Mouse (Mus musculus) intestine, postnatal 0 days (tissue): Measurements from ENCODE around the gene Tmprss13. TPM values are rescaled to one million over a fixed set of nuclear protein-coding genes. Genes with fewer than 3 reads are reported as not detected.

Source experiments
- ATAC-seq: fragments of 200-750 bp; cut with Nextera tagmentation; 2 replicates; pipeline ENCODE4 v1.8.0; 2017; ENCODE audit warnings: mild to moderate bottlenecking, moderate TSS enrichment, moderate library complexity
- H3K27ac ChIP-seq: fragments of 300-500 bp; sonication (generic); 2 replicates; pipeline ENCODE4 v1.5.1; 2014; ENCODE audit warnings: mild to moderate bottlenecking, low read depth, low read length, moderate library complexity
- H3K27me3 ChIP-seq: fragments of 300-500 bp; sonication (generic); replicated peaks from 2 replicates; pipeline ENCODE4 v1.6.1; 2014; ENCODE audit warnings: low read length, mixed read lengths; ENCODE audit not compliant: control insufficient read depth, insufficient read depth
- H3K36me3 ChIP-seq: fragments of 300-500 bp; sonication (generic); 2 replicates; pipeline ENCODE4 v1.6.1; 2014; ENCODE audit warnings: mild to moderate bottlenecking, moderate library complexity; ENCODE audit not compliant: control insufficient read depth, insufficient read depth
- H3K4me1 ChIP-seq: fragments of 300-500 bp; sonication (generic); replicated peaks from 2 replicates; pipeline ENCODE4 v1.6.1; 2014; ENCODE audit warnings: antibody characterized with exemption, low read length, mixed read lengths; ENCODE audit not compliant: control insufficient read depth, insufficient read depth
- H3K4me2 ChIP-seq: fragments of 300-500 bp; sonication (generic); replicated peaks from 2 replicates; pipeline ENCODE4 v1.6.1; 2014; ENCODE audit warnings: low read depth, mild to moderate bottlenecking, moderate library complexity
- H3K4me3 ChIP-seq: fragments of 300-500 bp; sonication (generic); 2 replicates; pipeline ENCODE4 v1.5.1; 2014; ENCODE audit warnings: low read depth, low read length
- H3K9ac ChIP-seq: fragments of 300-500 bp; sonication (generic); 2 replicates; pipeline ENCODE4 v1.6.1; 2014; ENCODE audit warnings: mild to moderate bottlenecking, low read depth, low read length
- H3K9me3 ChIP-seq: fragments of 300-500 bp; sonication (generic); 2 replicates; pipeline ENCODE4 v1.6.1; 2016; ENCODE audit warnings: mixed run types; ENCODE audit not compliant: control insufficient read depth
- CTCF ChIP-seq: sonication (generic); IDR thresholded peaks from 2 replicates; pipeline ENCODE4 v1.5.1; 2016; ENCODE audit warnings: low read depth, mild to moderate bottlenecking, control low read depth, antibody characterized with exemption, moderate library complexity
- WGBS: fragments of 180-500 bp; shearing (Covaris S2); extraction: QIAGEN DNeasy Blood & Tissue Kit; methylation state at CpG from one replicate; pipeline ENCODE4 v1.1.7; 2014; 5-methylcytosine and 5-hydroxymethylcytosine counted together
- polyA plus RNA-seq: library from polyadenylated mRNA; unstranded; fragments of >200 nt; fragmentation: Nextera tagmentation; extraction: Ambion mirVana; gene quantifications from 2 replicates; pipeline ENCODE4 v1.2.1, GENCODE M21; 2015

Gene Tmprss13
- polyA plus RNA-seq, 1 experiment from 2014 or later = 0.04 TPM

GRCm38 (mm10) chr9:45321946-45322430 is 3.1 kb downstream of the Tmprss13 start:
- no peak for ATAC-seq
- H3K4me2 ChIP-seq = no peak overlapping the region
- no peak overlapping the region for H3K27ac ChIP-seq
- no peaks in the 10 kb centered on the region for H3K27me3 ChIP-seq
- H3K4me3 ChIP-seq = no peak overlapping the region
- 77% methylated on average over 4 of the region's 4 CpGs for WGBS
- H3K9ac ChIP-seq = no peak overlapping the region
- no peaks in the 10 kb centered on the region for H3K9me3 ChIP-seq
- no peak for TF ChIP-seq CTCF
- no peaks in the 10 kb centered on the region for H3K4me1 ChIP-seq
- H3K36me3 ChIP-seq = no peaks in the 10 kb centered on the region

GRCm38 (mm10) chr9:45326390-45326789 is 7.5 kb downstream of the Tmprss13 start:
- no peak for ATAC-seq
- no peak overlapping the region for H3K27ac ChIP-seq
- H3K9me3 ChIP-seq = no peaks in the 10 kb centered on the region
- WGBS = 73% methylated on average over 9 of the region's 9 CpGs
- TF ChIP-seq CTCF = no peak
- H3K4me3 ChIP-seq = no peak overlapping the region
- no peak overlapping the region for H3K9ac ChIP-seq
- no peaks in the 10 kb centered on the region for H3K27me3 ChIP-seq
- no peak overlapping the region for H3K4me2 ChIP-seq
- no peaks in the 10 kb centered on the region for H3K36me3 ChIP-seq
- H3K4me1 ChIP-seq = no peaks in the 10 kb centered on the region

GRCm38 (mm10) chr9:45328263-45328662 is 9.4 kb downstream of the Tmprss13 start:
- no peak for ATAC-seq
- Histone ChIP-seq H3K27me3 (no peaks in the 10 kb centered on the region), H3K4me3 (no peak overlapping the region), H3K9ac (no peak overlapping the region), H3K4me2 (no peak overlapping the region), H3K27ac (no peak overlapping the region), H3K36me3 (no peaks in the 10 kb centered on the region), H3K9me3 (no peaks in the 10 kb centered on the region), H3K4me1 (no peaks in the 10 kb centered on the region)
- 79% methylated on average over 4 of the region's 4 CpGs for WGBS
- TF ChIP-seq CTCF = no peak

GRCm38 (mm10) chr9:45329577-45329976 is 10.7 kb downstream of the Tmprss13 start:
- Histone ChIP-seq H3K9ac (no peak overlapping the region), H3K36me3 (no peaks in the 10 kb centered on the region), H3K4me1 (no peaks in the 10 kb centered on the region), H3K4me2 (no peak overlapping the region), H3K27ac (no peak overlapping the region), H3K27me3 (no peaks in the 10 kb centered on the region), H3K9me3 (no peaks in the 10 kb centered on the region), H3K4me3 (no peak overlapping the region)
- ATAC-seq = no peak
- 86% methylated on average over 6 of the region's 6 CpGs for WGBS
- TF ChIP-seq CTCF = no peak

GRCm38 (mm10) chr9:45337406-45337805 is 18.5 kb downstream of the Tmprss13 start:
- Histone ChIP-seq H3K27ac (no peak overlapping the region), H3K4me1 (no peaks in the 10 kb centered on the region), H3K9ac (no peak overlapping the region), H3K4me3 (no peak overlapping the region), H3K27me3 (no peaks in the 10 kb centered on the region), H3K36me3 (no peaks in the 10 kb centered on the region), H3K4me2 (no peak overlapping the region), H3K9me3 (no peaks in the 10 kb centered on the region)
- TF ChIP-seq CTCF = no peak
- no peak for ATAC-seq
- 67% methylated on average over 2 of the region's 2 CpGs for WGBS

GRCm38 (mm10) chr9:45343066-45343465 is 24.2 kb downstream of the Tmprss13 start:
- no peak for ATAC-seq
- 78% methylated on average over 3 of the region's 3 CpGs for whole genome bisulfite sequencing
- H3K4me2 ChIP-seq = no peak overlapping the region
- H3K27ac ChIP-seq = no peak overlapping the region
- H3K9ac ChIP-seq = no peak overlapping the region
- no peak overlapping the region for H3K4me3 ChIP-seq
- H3K36me3 ChIP-seq = no peaks in the 10 kb centered on the region
- no peaks in the 10 kb centered on the region for H3K27me3 ChIP-seq
- no peaks in the 10 kb centered on the region for H3K4me1 ChIP-seq
- no peaks in the 10 kb centered on the region for H3K9me3 ChIP-seq
- TF ChIP-seq CTCF = no peak

GRCm38 (mm10) chr9:45345516-45345915 is 26.6 kb downstream of the Tmprss13 start:
- Histone ChIP-seq H3K4me3 (no peak overlapping the region), H3K27me3 (no peaks in the 10 kb centered on the region), H3K4me2 (no peak overlapping the region), H3K4me1 (no peaks in the 10 kb centered on the region), H3K9ac (no peak overlapping the region), H3K9me3 (no peaks in the 10 kb centered on the region), H3K27ac (no peak overlapping the region), H3K36me3 (no peaks in the 10 kb centered on the region)
- WGBS = 78% methylated on average over 2 of the region's 2 CpGs
- TF ChIP-seq CTCF = peak; percentile 68
- 0 out of 2 replicates have a peak, but pooled peaks have one; percentile 8 for ATAC-seq
